Mouse (Mus musculus) small intestine, adult 2 months (tissue): ENCODE measurements around the gene Galnt11. TPM values are rescaled to one million over a fixed set of nuclear protein-coding genes. Genes with fewer than 3 reads are reported as not detected.
"Not testable (repeated sequence)": the region's sequence is repeated elsewhere in the genome, so short reads cannot be mapped to it uniquely, and the experiment has no call there.

ENCODE experiments used
- H3K27ac ChIP-seq: fragments of 200-500 bp; 2 replicates; pipeline ENCODE4 v1.5.1; 2012; ENCODE audit warnings: low read depth, low read length, control low read depth, inconsistent platforms; ENCODE audit not compliant: insufficient read depth
- H3K27me3 ChIP-seq: fragments of 200-500 bp; 2 replicates; pipeline ENCODE4 v1.6.1; 2012; ENCODE audit warnings: mild to moderate bottlenecking, moderate library complexity, low read length, inconsistent platforms; ENCODE audit not compliant: control insufficient read depth, insufficient read depth
- H3K36me3 ChIP-seq: fragments of 200-500 bp; 2 replicates; pipeline ENCODE4 v1.6.1; 2012; ENCODE audit warnings: mild to moderate bottlenecking, low read length, control low read depth, inconsistent platforms; ENCODE audit not compliant: control insufficient read depth, insufficient read depth
- H3K4me1 ChIP-seq: fragments of 200-500 bp; 2 replicates; pipeline ENCODE4 v1.6.1; 2012; ENCODE audit warnings: low read length, inconsistent platforms, mixed read lengths; ENCODE audit not compliant: control insufficient read depth, insufficient read depth, insufficient read length
- H3K4me3 ChIP-seq: fragments of 200-500 bp; 2 replicates; pipeline ENCODE4 v1.5.1; 2012; ENCODE audit warnings: low read depth, mild to moderate bottlenecking, control low read depth, inconsistent platforms, low read length, moderate library complexity
- CTCF ChIP-seq: fragments of 200-500 bp; IDR thresholded peaks from 2 replicates; pipeline ENCODE4 v1.5.1; 2012; ENCODE audit warnings: low read depth, mild to moderate bottlenecking, control low read depth, inconsistent platforms, low read length, moderate library complexity, mixed read lengths; ENCODE audit not compliant: insufficient replicate concordance, insufficient read length; ENCODE audit errors: extremely low read depth
- POLR2A ChIP-seq: fragments of 200-500 bp; IDR thresholded peaks from 2 replicates; pipeline ENCODE4 v1.6.1; 2012; ENCODE audit warnings: low read depth, mild to moderate bottlenecking, control low read depth, inconsistent platforms, low read length, moderate library complexity
- WGBS: fragments of 180-500 bp; shearing (Covaris S2); methylation state at CpG from one replicate; pipeline ENCODE4 v1.1.7; 2018; 5-methylcytosine and 5-hydroxymethylcytosine counted together
- polyA plus RNA-seq: library from polyadenylated mRNA; depleted of rRNA; stranded (reverse); fragments of >200 nt; gene quantifications from 2 replicates; pipeline ENCODE4 v1.2.3, GENCODE M21; 2012

Galnt11 gene
- polyA plus RNA-seq, 1 experiment: 7.7 TPM

DNA sequence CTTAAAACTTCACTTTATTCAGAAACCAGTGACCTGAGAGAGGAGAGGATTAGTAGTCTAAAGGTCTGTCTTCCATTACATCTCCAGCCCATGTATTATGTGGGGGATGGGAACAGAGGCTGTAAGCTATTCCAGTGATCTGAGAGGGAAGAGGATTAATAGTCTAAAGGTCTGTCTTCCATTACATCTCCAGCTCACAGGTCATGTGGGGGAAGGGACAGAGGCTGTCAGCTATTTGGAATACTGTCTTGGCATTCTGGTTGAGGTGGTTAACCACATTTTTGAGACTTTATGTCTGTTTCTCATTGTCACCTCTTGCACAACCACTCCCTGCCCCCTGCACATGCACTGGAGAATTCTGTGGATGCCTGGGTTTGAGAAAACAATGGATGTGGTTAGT lies 34.0 kb upstream of the Galnt11 start:
- H3K36me3 ChIP-seq: no peaks in the 10 kb centered on the region
- no peaks in the 10 kb centered on the region for H3K27me3 ChIP-seq
- no peaks in the 10 kb centered on the region for H3K4me1 ChIP-seq
- no peak overlapping the region for H3K4me3 ChIP-seq
- TF ChIP-seq POLR2A: no peak
- H3K27ac ChIP-seq: no peak overlapping the region

DNA sequence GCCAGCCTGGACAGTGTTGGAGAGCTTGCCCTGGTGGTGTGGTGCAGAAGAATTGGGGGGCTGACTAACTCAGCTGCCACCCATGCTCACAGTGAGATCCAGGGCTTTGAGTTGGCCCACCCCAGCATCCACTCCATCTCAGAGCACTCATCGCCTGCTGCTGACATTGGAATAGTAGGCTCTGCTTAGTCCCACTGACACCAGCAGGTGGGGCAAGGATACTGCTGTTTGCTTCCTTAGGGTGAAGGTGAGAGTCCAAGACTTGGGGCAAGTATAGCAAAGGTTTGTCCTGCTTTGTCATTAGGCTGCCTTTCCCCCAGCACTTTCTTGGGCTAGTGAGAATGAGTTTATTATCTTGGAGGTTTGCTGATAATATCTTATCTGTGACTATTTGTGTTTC lies 32.9 kb upstream of the Galnt11 start:
- 26% methylated on average over 1 of the region's 1 CpGs for WGBS
- TF ChIP-seq POLR2A: no peak
- TF ChIP-seq CTCF: peak; percentile 65; the same call in 1 of the 2 replicates
- H3K36me3 ChIP-seq: no peaks in the 10 kb centered on the region
- H3K4me3 ChIP-seq: no peak overlapping the region
- no peaks in the 10 kb centered on the region for H3K4me1 ChIP-seq
- H3K27ac ChIP-seq: no peak overlapping the region
- no peaks in the 10 kb centered on the region for H3K27me3 ChIP-seq

DNA sequence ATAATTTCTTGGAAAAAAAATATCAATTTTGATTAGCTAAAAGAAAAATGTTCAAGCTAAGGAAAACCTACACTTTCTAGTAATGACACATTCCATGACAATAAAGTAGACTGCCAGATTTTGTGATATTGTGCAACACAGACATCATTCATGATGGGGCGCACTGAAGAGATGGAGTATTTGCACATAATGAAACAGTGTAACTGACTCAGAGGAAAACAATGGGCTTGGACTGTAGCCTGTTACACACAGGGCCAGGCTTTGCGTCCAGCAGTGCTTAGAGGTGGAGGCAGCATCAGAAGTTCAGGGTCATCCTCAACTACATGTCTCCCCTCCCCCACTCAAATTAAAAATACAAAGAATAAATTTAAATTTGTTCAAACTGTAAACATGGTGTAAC lies 31.2 kb upstream of the Galnt11 start:
- 75% methylated on average over 2 of the region's 2 CpGs for WGBS
- no peaks in the 10 kb centered on the region for H3K4me1 ChIP-seq
- H3K27ac ChIP-seq: no peak overlapping the region
- TF ChIP-seq CTCF: no peak
- TF ChIP-seq POLR2A: no peak
- no peak overlapping the region for H3K4me3 ChIP-seq
- H3K27me3 ChIP-seq: no peaks in the 10 kb centered on the region
- H3K36me3 ChIP-seq: no peaks in the 10 kb centered on the region

DNA sequence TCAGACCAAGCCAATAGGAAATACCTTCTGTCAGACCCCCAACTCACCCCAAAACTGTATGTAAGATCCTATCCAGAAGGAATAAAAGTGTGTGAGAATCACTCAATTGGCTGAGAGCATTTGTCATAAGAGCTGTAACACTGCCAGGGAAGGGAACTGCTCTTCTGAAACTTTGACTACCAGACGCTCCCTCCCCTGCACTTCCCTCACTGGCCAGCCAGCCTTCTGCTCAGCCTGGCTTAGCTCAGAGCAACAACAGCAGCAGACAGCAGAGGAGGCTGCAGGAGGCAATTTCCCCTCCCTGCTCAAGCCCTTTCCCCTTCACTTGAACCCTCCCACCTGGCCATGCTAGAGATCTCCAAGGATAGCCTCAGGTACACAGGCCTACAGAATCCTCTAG lies 9.8 kb upstream of the Galnt11 start:
- H3K36me3 ChIP-seq: no peaks in the 10 kb centered on the region
- no peaks in the 10 kb centered on the region for H3K4me1 ChIP-seq
- H3K4me3 ChIP-seq: no peak overlapping the region
- no peak overlapping the region for H3K27ac ChIP-seq
- 89% methylated on average over 1 of the region's 1 CpGs for WGBS
- no peak for TF ChIP-seq POLR2A
- TF ChIP-seq CTCF: no peak
- H3K27me3 ChIP-seq: no peaks in the 10 kb centered on the region

DNA sequence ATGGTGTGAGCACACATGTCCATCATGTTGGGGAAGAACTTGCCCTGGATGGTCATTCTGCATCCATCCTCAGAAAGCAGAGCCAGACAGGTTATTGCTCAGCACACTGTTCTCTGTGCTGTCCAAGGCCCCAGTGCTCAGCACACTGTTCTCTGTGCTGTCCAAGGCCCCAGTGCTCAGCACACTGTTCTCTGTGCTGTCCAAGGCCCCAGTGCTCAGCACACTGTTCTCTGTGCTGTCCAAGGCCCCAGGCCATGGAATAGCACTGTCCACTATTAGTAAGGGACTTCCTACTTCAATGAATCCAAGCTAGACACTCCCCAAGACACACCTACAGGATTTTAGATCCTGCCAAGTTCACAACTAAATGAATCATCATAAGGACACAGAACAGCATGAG lies 8.5 kb upstream of the Galnt11 start:
- not testable (repeated sequence) for H3K4me3 ChIP-seq, H3K27ac ChIP-seq, H3K36me3 ChIP-seq, H3K27me3 ChIP-seq, H3K4me1 ChIP-seq

DNA sequence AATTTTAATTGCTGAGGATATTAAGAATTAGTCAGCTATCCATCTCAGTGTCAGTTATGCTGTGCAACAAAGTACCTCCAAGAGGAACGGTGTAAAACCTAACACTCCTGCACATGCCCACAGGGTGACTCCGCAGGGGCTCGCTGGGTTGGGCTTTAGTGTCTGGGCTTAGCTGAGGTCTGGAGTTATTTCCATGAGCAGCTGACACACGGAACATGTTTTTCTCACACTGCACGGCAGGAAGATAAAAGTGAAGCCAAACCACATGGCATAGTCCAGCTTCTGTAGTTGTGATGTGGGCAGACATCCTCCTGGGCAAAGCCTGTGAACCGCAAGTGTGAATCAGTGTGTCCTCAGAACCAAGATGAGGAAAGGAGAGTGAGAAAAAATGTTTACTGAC lies 6.7 kb upstream of the Galnt11 start:
- no peak for TF ChIP-seq CTCF
- no peak for TF ChIP-seq POLR2A
- Histone ChIP-seq H3K4me3 (no peak overlapping the region), H3K27me3 (no peaks in the 10 kb centered on the region), H3K4me1 (no peaks in the 10 kb centered on the region), H3K27ac (no peak overlapping the region), H3K36me3 (no peaks in the 10 kb centered on the region)
- WGBS: 80% methylated on average over 6 of the region's 6 CpGs

DNA sequence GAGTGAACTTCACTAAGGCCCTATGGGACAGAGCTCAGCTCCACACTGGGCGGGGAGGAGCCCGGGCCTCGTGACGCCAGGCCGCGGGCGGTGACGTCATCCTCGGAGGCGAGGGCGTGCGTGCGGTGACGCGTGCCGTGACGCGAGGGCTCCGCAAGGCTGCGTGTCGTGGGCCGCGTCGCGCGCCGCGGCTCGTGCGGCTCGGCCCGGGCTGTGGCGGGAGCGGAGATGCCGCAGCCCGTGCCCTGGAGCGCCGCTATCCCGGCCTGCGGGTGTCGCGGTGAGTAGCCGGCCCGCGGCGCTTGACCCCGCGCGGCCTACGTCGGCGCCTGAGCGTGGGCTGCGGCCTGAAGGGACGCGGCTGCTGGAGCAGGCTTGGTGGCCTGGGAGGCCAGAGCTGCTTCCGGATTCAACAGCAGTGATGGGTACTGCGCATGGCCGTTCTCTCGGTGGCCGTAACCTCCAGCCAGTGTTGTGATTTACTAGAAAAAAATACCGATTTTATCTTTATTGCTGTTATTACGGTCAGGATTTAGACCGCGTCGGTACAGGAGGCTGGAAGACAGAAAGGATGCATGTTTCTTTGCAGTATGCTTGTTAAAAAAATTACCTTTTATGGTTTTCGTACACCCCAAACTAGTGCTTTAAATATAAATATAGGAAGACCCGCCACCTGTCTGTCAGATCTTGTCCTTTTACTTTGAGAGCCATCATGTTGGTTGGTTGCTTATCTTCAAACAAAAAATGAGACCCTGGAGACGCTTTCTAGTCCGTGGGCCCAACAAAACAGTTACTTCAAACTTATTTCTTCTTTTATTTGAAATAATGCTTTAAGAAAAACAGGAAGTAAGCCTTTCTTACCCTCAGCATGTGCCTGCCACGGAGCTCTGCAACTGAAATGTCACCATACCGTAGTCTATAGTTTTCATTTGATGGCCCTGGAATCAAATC lies 1.3 kb downstream of the Galnt11 start, which contains the start of gene E130116L18Rik:
Gene E130116L18Rik, minus strand, starts transcription at position 402 of the 951 bp plus-strand sequence.
- TF ChIP-seq POLR2A (no peak; the same call in 1 of the 2 replicates), CTCF (no peak)
- under 1% methylated on average over 72 of the region's 72 CpGs for whole genome bisulfite sequencing
- H3K4me3 ChIP-seq: peak within 1 kb of the TSS; percentile 84

DNA sequence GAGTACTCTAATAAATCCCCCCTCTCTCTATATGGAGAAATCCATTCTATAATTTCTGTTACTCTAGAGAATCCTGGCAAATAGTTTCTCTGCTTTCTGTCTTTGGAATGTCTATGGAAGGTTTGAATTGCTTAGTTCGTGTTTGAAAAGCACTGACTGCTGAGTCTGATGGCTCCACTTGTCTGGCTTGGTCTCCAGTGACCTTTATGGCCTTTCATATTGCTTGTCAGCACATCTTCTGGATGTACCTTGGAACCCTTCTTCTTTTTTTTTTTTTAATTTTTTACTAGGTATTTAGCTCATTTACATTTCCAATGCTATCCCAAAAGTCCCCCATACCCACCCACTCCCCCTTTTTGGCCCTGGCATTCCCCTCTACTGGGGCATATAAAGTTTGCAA lies 2.7 kb downstream of the Galnt11 start:
- 90% methylated on average over 1 of the region's 1 CpGs for WGBS
- H3K4me3 ChIP-seq, H3K27me3 ChIP-seq, H3K36me3 ChIP-seq, H3K27ac ChIP-seq, H3K4me1 ChIP-seq: not testable (repeated sequence)

More for the DNA sequence above, 1.3 kb downstream of the Galnt11 start, which contains the start of gene E130116L18Rik:
- Histone ChIP-seq H3K36me3 (no peaks in the 10 kb centered on the region), H3K27me3 (no peaks in the 10 kb centered on the region), H3K27ac (peak within 1 kb of the TSS; percentile 34), H3K4me1 (peaks cover 5% of the 10 kb centered on the region; the same call in 1 of the 2 replicates)
